Comparison of ENCODE assay signal across 8 mouse cellular contexts in the genomic region with DNA sequence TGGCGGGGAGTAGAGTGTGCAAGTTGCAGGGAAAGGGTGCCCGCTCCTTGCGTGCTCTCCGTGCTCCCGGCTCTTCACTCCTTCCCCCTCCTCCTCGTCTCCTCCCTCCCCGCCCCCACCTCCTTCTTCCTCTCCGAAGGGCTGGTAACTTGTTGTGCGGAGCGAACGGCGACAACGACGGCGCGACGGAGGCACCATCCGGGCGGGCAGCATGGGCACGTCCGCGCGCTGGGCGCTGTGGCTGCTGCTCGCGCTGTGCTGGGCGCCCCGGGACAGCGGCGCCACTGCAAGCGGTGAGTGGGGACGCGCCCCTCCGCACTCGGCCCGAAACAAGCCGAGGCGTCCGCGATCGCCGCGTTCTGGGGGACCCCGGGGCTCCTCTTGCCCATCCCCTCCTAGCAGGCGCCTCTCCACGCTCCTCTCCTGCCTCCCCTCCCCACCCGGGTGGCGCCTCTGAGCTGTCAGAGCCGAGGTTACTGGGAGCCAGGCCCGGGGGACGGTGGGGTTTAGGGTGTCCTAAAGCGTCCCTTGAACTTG. TPM values are rescaled to one million over a fixed set of nuclear protein-coding genes. Genes with fewer than 3 reads are reported as not detected.
DNase-seq lines count a peak whose midpoint lies in the region; ATAC-seq lines count a peak whose summit lies in the region.

No protein-coding gene starts in this region.

- H3K36me3 ChIP-seq in intestine, embryonic 16.5 days (ENCODE audit: control insufficient read depth, insufficient read depth, low read length) = no peaks in the 10 kb centered on the region
- H3K36me3 ChIP-seq in midbrain, embryonic 11.5 days (ENCODE audit: control insufficient read depth, insufficient read depth, low read length) = no peaks in the 10 kb centered on the region

- peak overlapping the region; percentile 68 for H3K4me3 ChIP-seq in intestine, embryonic 16.5 days (ENCODE audit: low read length)
- H3K4me3 ChIP-seq in midbrain, embryonic 11.5 days (ENCODE audit: low read depth, low read length) = peak overlapping the region; percentile 76

- peaks cover 14% of the 10 kb centered on the region; the same call in 1 of the 2 replicates for H3K27me3 ChIP-seq in intestine, embryonic 16.5 days (replicated peaks; ENCODE audit: control insufficient read depth, insufficient read depth, low read length)
- H3K27me3 ChIP-seq in midbrain, embryonic 11.5 days (ENCODE audit: control insufficient read depth, insufficient read depth, low read length) = peaks cover 9% of the 10 kb centered on the region; the same call in 1 of the 2 replicates

- peaks cover 10% of the 10 kb centered on the region; the same call in 1 of the 2 replicates for H3K4me1 ChIP-seq in intestine, embryonic 16.5 days (ENCODE audit: control insufficient read depth, insufficient read depth, low read length)
- peaks cover 14% of the 10 kb centered on the region for H3K4me1 ChIP-seq in midbrain, embryonic 11.5 days (ENCODE audit: control insufficient read depth, insufficient read depth, low read length)

- peak overlapping the region; percentile 69 for H3K9ac ChIP-seq in intestine, embryonic 16.5 days (ENCODE audit: low read depth, low read length)
- H3K9ac ChIP-seq in midbrain, embryonic 11.5 days (ENCODE audit: low read length) = peak overlapping the region; percentile 85

- peak; percentile 19 to 23 for DNase-seq in adrenal gland, postnatal 4 days (ENCODE audit: low spot score in 2 of 2)
- peak; percentile 66 for DNase-seq in embryo, embryonic 10.5 days (ENCODE audit: low spot score)
- peak; percentile 52 for DNase-seq in gastrocnemius, postnatal 25 days
- DNase-seq in left cerebral cortex, postnatal 4 days = peak; percentile 75
- peak; percentile 97 for DNase-seq in midbrain, embryonic 11.5 days (ENCODE audit: low spot score, missing footprints)
- peak; percentile 59 for DNase-seq in skeletal muscle tissue, adult 2 months (ENCODE audit: low read depth, low spot score)
- DNase-seq in T-cell, adult 2 months (ENCODE audit: low spot score) = no peak

- peak overlapping the region; percentile 98 for H3K4me2 ChIP-seq in intestine, embryonic 16.5 days (ENCODE audit: low read depth, low read length)
- peak overlapping the region; percentile 91 for H3K4me2 ChIP-seq in midbrain, embryonic 11.5 days

- no peak overlapping the region; the same call in 1 of the 2 replicates for H3K27ac ChIP-seq in intestine, embryonic 16.5 days (ENCODE audit: low read length)
- peak overlapping the region; percentile 57 for H3K27ac ChIP-seq in midbrain, embryonic 11.5 days (ENCODE audit: low read depth, low read length)

- 1% methylated on average over 49 of the region's 52 CpGs for WGBS in intestine, embryonic 16.5 days
- WGBS in midbrain, embryonic 11.5 days = under 1% methylated on average over 47 of the region's 52 CpGs

- peak; percentile 65 for ATAC-seq in intestine, embryonic 16.5 days
- ATAC-seq in midbrain, embryonic 11.5 days (ENCODE audit: low FRiP score) = peak; percentile 70

- no peaks in the 10 kb centered on the region for H3K9me3 ChIP-seq in intestine, embryonic 16.5 days (ENCODE audit: control insufficient read depth, low read length)
- no peaks in the 10 kb centered on the region for H3K9me3 ChIP-seq in midbrain, embryonic 11.5 days (ENCODE audit: control insufficient read depth, low read length)

- intact Hi-C loops in left cerebral cortex, postnatal 4 days (cut with DNase I) = loop anchor here (5.0 to 10.0 kb wide), 3 partner anchors 95 to 330 kb away; partner anchors contain the start of gene Gm815

RNA-seq across cellular contexts. Expression of gene Vldlr, which starts 1.2 kb away (rescaled TPM):
- 10 to 100 TPM; 30.7 to 32.0 TPM for total RNA-seq in adrenal gland, postnatal 4 days (2021)
- 10 to 100 TPM; 58.5 to 67.2 TPM for total RNA-seq in gastrocnemius, postnatal 25 days (2021)
- 5.4 and 5.7 TPM in 2 replicates for polyA plus RNA-seq in intestine, embryonic 16.5 days (2015; fragmentation: Nextera tagmentation; extraction: Ambion mirVana)
- total RNA-seq in left cerebral cortex, postnatal 4 days (2021) = 10 to 100 TPM; 75.7 to 78.7 TPM
- polyA plus RNA-seq in midbrain, embryonic 11.5 days (2014; fragmentation: Nextera tagmentation; extraction: Ambion mirVana) = 10.5 and 11.3 TPM in 2 replicates
